Mouse (Mus musculus) midbrain, postnatal 0 days (tissue): ENCODE data around the gene Klc3. TPM values are rescaled to one million over a fixed set of nuclear protein-coding genes. Genes with fewer than 3 reads are reported as not detected.
A peak's percentile ranks its signal among the peaks of the same experiment; 100 is the strongest.

Experiments
- ATAC-seq: fragments of 200-750 bp; cut with Nextera tagmentation; 2 replicates; pipeline ENCODE4 v1.8.0; 2017; ENCODE audit warnings: moderate number of reproducible peaks, mild to moderate bottlenecking, moderate TSS enrichment, moderate library complexity; ENCODE audit not compliant: low FRiP score
- DNase-seq: peaks from one replicate; pipeline ENCODE4 v3.0.0-alpha.2; 2015; ENCODE audit warnings: low spot score
- H3K27ac ChIP-seq: fragments of 300-500 bp; sonication (generic); 2 replicates; pipeline ENCODE4 v1.5.1; 2014; ENCODE audit warnings: low read depth, mild to moderate bottlenecking, low read length, mixed read lengths
- H3K27me3 ChIP-seq: fragments of 300-500 bp; sonication (generic); 2 replicates; pipeline ENCODE4 v1.6.1; 2014; ENCODE audit warnings: low read length, control low read depth, mixed read lengths; ENCODE audit not compliant: insufficient read depth
- H3K36me3 ChIP-seq: fragments of 300-500 bp; sonication (generic); 2 replicates; pipeline ENCODE4 v1.6.1; 2014; ENCODE audit warnings: low read length, control low read depth, mixed read lengths; ENCODE audit not compliant: insufficient read depth
- H3K4me1 ChIP-seq: fragments of 300-500 bp; sonication (generic); 2 replicates; pipeline ENCODE4 v1.6.1; 2014; ENCODE audit warnings: mild to moderate bottlenecking, control low read depth, antibody characterized with exemption, low read length, mixed read lengths; ENCODE audit not compliant: insufficient read depth
- H3K4me2 ChIP-seq: fragments of 300-500 bp; sonication (generic); 2 replicates; pipeline ENCODE4 v1.6.1; 2014; ENCODE audit warnings: low read depth, mild to moderate bottlenecking, low read length, mixed read lengths; ENCODE audit not compliant: poor library complexity, severe bottlenecking
- H3K4me3 ChIP-seq: fragments of 300-500 bp; sonication (generic); 2 replicates; pipeline ENCODE4 v1.5.1; 2014; ENCODE audit warnings: low read depth, mild to moderate bottlenecking, low read length, moderate library complexity
- H3K9ac ChIP-seq: fragments of 300-500 bp; sonication (generic); replicated peaks from 2 replicates; pipeline ENCODE4 v1.6.1; 2014; ENCODE audit warnings: mild to moderate bottlenecking, low read length, moderate library complexity, mixed read lengths; ENCODE audit not compliant: poor library complexity, severe bottlenecking
- H3K9me3 ChIP-seq: fragments of 300-500 bp; sonication (generic); 2 replicates; pipeline ENCODE4 v1.6.1; 2016; ENCODE audit warnings: low read length, control low read depth
- CTCF ChIP-seq: IDR thresholded peaks from 2 replicates; pipeline ENCODE4 v1.5.1; 2016; ENCODE audit warnings: antibody characterized with exemption, mild to moderate bottlenecking
- WGBS: fragments of 180-500 bp; shearing (Covaris S2); extraction: QIAGEN DNeasy Blood & Tissue Kit; methylation state at CpG from one replicate; pipeline ENCODE4 v1.1.7; 2014; 5-methylcytosine and 5-hydroxymethylcytosine counted together
- polyA plus RNA-seq: library from polyadenylated mRNA; unstranded; fragments of >200 nt; fragmentation: Nextera tagmentation; extraction: Ambion mirVana; gene quantifications from 2 replicates; pipeline ENCODE4 v1.2.1, GENCODE M21; 2015
- total RNA-seq: library from RNA; depleted of rRNA; stranded (reverse); fragments of >200 nt; gene quantifications from 2 replicates; pipeline ENCODE4 v1.2.3, GENCODE M21; 2014

Klc3 gene
- total and polyA plus RNA-seq, 2 experiments from 2014 or later, result 1.4 to 1.9 TPM

- peak within 1 kb of the TSS; percentile 0; the same call in 1 of the 2 replicates for H3K9ac ChIP-seq
- H3K4me1 ChIP-seq, result no peaks in the 10 kb centered on the region
- no peak for DNase-seq
- no peaks in the 10 kb centered on the region for H3K9me3 ChIP-seq
- H3K27ac ChIP-seq, result no peak within 1 kb of the TSS
- WGBS, result 55% methylated on average over 7 of the region's 7 CpGs
- no peak for ATAC-seq
- H3K4me3 ChIP-seq, result peak within 1 kb of the TSS; percentile 47
- H3K36me3 ChIP-seq, result no peaks in the 10 kb centered on the region
- no peak for TF ChIP-seq CTCF
- H3K4me2 ChIP-seq, result peak within 1 kb of the TSS; percentile 90
- H3K27me3 ChIP-seq, result peaks cover 25% of the 10 kb centered on the region
These were observed 572 bp upstream of the Klc3 start, which contains the start of gene Ckm for GRCm38 (mm10) chr7:19404476-19404875. Gene Ckm, plus strand, starts transcription at chr7:19404776.

GRCm38 (mm10) chr7:19402535-19403112 is 1.3 kb downstream of the Klc3 start:
- no peak overlapping the region for H3K9ac ChIP-seq
- no peaks in the 10 kb centered on the region for H3K36me3 ChIP-seq
- H3K4me1 ChIP-seq, result no peaks in the 10 kb centered on the region
- H3K27ac ChIP-seq, result no peak overlapping the region
- H3K9me3 ChIP-seq, result no peaks in the 10 kb centered on the region
- H3K27me3 ChIP-seq, result peaks cover 27% of the 10 kb centered on the region
- H3K4me2 ChIP-seq, result no peak overlapping the region
- WGBS, result 67% methylated on average over 9 of the region's 9 CpGs
- no peak overlapping the region for H3K4me3 ChIP-seq
- ATAC-seq (no peak), DNase-seq (no peak)
- no peak for TF ChIP-seq CTCF

DNA sequence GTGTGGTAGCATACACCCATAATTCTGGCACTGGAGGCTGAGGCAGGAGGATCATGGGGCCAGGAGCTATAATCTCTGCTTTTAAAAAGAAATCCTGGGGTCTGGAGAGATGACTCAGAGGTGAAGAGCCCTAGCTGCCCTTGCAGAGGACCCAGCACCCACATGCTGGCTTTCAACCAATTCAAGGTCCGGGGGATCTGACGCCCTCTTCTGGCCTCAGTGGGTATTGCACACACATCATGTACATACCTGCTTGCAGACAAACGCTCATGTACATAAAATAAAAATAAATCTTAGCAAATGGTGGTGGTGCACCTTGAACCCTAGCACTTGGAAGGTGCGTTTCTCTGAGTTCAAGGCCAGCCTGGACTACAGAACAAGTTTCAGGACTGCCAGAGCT is 3.0 kb downstream of the Klc3 start:
- no peak for ATAC-seq
- Histone ChIP-seq H3K4me2 (no peak overlapping the region), H3K36me3 (no peaks in the 10 kb centered on the region), H3K4me1 (no peaks in the 10 kb centered on the region), H3K4me3 (no peak overlapping the region), H3K27me3 (peaks cover 25% of the 10 kb centered on the region), H3K27ac (no peak overlapping the region), H3K9ac (no peak overlapping the region), H3K9me3 (no peaks in the 10 kb centered on the region)
- WGBS, result 84% methylated on average over 4 of the region's 4 CpGs
- no peak for DNase-seq
- TF ChIP-seq CTCF, result peak; percentile 37

DNA sequence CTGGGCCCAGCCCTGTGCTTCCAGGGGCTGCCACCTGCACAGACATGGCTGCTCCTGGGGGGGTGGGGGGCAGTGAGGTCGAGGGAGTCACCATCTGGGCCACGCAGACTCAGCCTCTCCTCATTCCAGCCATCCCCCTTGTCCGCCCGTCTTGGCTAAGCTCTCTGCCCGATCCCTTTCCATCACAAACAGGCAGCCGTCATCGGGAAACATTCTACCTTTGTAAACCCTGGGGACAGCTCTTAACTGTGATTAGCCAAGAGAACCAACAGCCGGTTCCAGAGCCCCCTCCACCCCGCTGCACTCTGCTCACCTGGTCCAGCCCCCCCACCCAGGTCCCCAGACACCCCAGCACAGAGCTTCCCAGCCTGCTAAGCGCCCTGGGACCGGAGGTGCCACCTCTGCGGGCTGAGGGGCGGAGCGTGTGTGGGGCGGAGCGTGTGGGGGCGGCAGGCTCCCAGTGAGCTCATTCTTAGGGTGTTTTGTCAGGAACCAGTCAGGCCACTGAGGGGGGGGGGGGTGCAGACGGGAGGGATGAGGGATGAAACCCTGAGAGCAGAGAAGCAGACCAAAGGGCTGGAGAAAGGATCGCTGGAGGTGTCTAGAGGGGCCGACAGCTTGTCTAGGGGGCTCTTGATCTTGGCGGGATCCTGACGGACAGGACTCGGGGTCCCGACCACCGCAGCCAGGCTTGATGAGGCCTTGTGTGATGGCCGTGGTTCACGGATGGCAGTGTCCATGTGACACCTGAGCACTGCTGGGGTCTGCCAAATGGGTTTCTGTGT is 4.2 kb downstream of the Klc3 start:
- no peak for ATAC-seq
- no peak for DNase-seq
- Histone ChIP-seq H3K9me3 (no peaks in the 10 kb centered on the region), H3K27ac (no peak overlapping the region), H3K4me1 (no peaks in the 10 kb centered on the region), H3K9ac (peak overlapping the region; percentile 44), H3K27me3 (peaks cover 25% of the 10 kb centered on the region), H3K4me3 (no peak overlapping the region), H3K4me2 (peak overlapping the region; percentile 27), H3K36me3 (peaks cover 8% of the 10 kb centered on the region)
- TF ChIP-seq CTCF, result no peak
- WGBS, result 4% methylated on average over 25 of the region's 27 CpGs

GRCm38 (mm10) chr7:19394484-19394883 is 9.4 kb downstream of the Klc3 start:
- no peak overlapping the region for H3K27ac ChIP-seq
- 94% methylated on average over 8 of the region's 8 CpGs for WGBS

GRCm38 (mm10) chr7:19388699-19389413 is 15.0 kb downstream of the Klc3 start:
- Histone ChIP-seq H3K4me3 (no peak overlapping the region), H3K4me2 (no peak overlapping the region), H3K4me1 (no peaks in the 10 kb centered on the region), H3K9me3 (no peaks in the 10 kb centered on the region), H3K36me3 (peaks cover 81% of the 10 kb centered on the region), H3K27ac (peak overlapping the region; percentile 51), H3K9ac (no peak overlapping the region), H3K27me3 (no peaks in the 10 kb centered on the region)
- ATAC-seq (peak; percentile 50), DNase-seq (peak; percentile 51)
- 34% methylated on average over 10 of the region's 10 CpGs for WGBS
- TF ChIP-seq CTCF, result no peak

More at GRCm38 (mm10) chr7:19394484-19394883, 9.4 kb downstream of the Klc3 start:
- no peak overlapping the region for H3K4me3 ChIP-seq
- H3K27me3 ChIP-seq, result 0 out of 2 replicates have a peak, but pooled peaks cover 3% of the 10 kb centered on the region
- no peak overlapping the region for H3K4me2 ChIP-seq
- TF ChIP-seq CTCF, result no peak
- H3K9ac ChIP-seq, result no peak overlapping the region
- DNase-seq, result no peak
- no peaks in the 10 kb centered on the region for H3K4me1 ChIP-seq
- H3K9me3 ChIP-seq, result no peaks in the 10 kb centered on the region
- H3K36me3 ChIP-seq, result peaks cover 57% of the 10 kb centered on the region
- no peak for ATAC-seq
